Mouse (Mus musculus) hindbrain, embryonic 13.5 days (tissue): Measurements from ENCODE around the gene 9230112D13Rik. TPM values are rescaled to one million over a fixed set of nuclear protein-coding genes. Genes with fewer than 3 reads are reported as not detected.

Experiments used
- ATAC-seq: fragments of 200-750 bp; cut with Nextera tagmentation; 2 replicates; pipeline ENCODE4 v1.8.0; 2017; ENCODE audit warnings: moderate TSS enrichment; ENCODE audit not compliant: low FRiP score
- H3K27ac ChIP-seq: fragments of 300-500 bp; sonication (generic); 2 replicates; pipeline ENCODE4 v1.5.1; 2015; ENCODE audit warnings: inconsistent platforms, mild to moderate bottlenecking, moderate library complexity
- H3K27me3 ChIP-seq: fragments of 300-500 bp; sonication (generic); 2 replicates; pipeline ENCODE4 v1.6.1; 2015; ENCODE audit warnings: mild to moderate bottlenecking, inconsistent platforms
- H3K36me3 ChIP-seq: fragments of 300-500 bp; sonication (generic); 2 replicates; pipeline ENCODE4 v1.6.1; 2015; ENCODE audit warnings: mild to moderate bottlenecking, inconsistent platforms
- H3K4me1 ChIP-seq: fragments of 300-500 bp; sonication (generic); replicated peaks from 2 replicates; pipeline ENCODE4 v1.6.1; 2015; ENCODE audit warnings: inconsistent platforms
- H3K4me2 ChIP-seq: fragments of 300-500 bp; sonication (generic); 2 replicates; pipeline ENCODE4 v1.6.1; 2015; ENCODE audit warnings: inconsistent platforms, mild to moderate bottlenecking, moderate library complexity
- H3K4me3 ChIP-seq: fragments of 300-500 bp; sonication (generic); 2 replicates; pipeline ENCODE4 v1.5.1; 2015; ENCODE audit warnings: mild to moderate bottlenecking, inconsistent platforms
- H3K9ac ChIP-seq: fragments of 300-500 bp; sonication (generic); 2 replicates; pipeline ENCODE4 v1.6.1; 2015; ENCODE audit warnings: mild to moderate bottlenecking, inconsistent platforms
- H3K9me3 ChIP-seq: fragments of 300-500 bp; sonication (generic); 2 replicates; pipeline ENCODE4 v1.6.1; 2016; ENCODE audit warnings: inconsistent platforms
- WGBS: fragments of 180-500 bp; shearing (Covaris S2); methylation state at CpG from one replicate; pipeline ENCODE4 v1.1.7; 2015; 5-methylcytosine and 5-hydroxymethylcytosine counted together
- polyA plus RNA-seq: library from polyadenylated mRNA; unstranded; fragments of >200 nt; fragmentation: Nextera tagmentation; extraction: Ambion mirVana; gene quantifications from 2 replicates; pipeline ENCODE4 v1.2.1, GENCODE M21; 2015

Gene 9230112D13Rik
- polyA plus RNA-seq, 1 experiment from 2014 or later, result not detected

DNA sequence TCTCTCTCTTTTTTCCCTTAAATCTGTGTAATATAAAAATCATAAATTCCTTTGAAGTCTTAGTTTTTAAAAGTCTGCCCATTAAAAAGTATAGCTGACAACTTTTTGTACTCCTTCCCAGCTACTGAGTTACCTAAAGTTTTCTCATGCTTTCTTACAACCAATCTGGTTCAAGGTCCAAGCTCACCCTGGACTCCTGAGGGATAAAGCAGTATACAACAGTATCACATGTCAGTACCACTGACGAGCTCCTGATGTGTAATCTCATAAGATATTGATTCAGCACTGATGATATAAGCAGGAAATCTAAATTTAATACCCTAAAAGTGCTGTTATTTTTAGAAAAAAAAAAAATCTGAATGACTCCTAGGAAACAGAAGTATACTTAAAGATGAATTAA lies 31.6 kb downstream of the 9230112D13Rik start:
- H3K4me3 ChIP-seq, result no peak overlapping the region
- peaks cover 5% of the 10 kb centered on the region; the same call in 1 of the 2 replicates for H3K4me1 ChIP-seq
- no peaks in the 10 kb centered on the region for H3K27me3 ChIP-seq
- no peak overlapping the region for H3K9ac ChIP-seq
- H3K36me3 ChIP-seq, result no peaks in the 10 kb centered on the region
- H3K9me3 ChIP-seq, result no peaks in the 10 kb centered on the region
- ATAC-seq, result no peak
- no peak overlapping the region for H3K4me2 ChIP-seq
- 78% methylated on average over 1 of the region's 1 CpGs for WGBS
- no peak overlapping the region for H3K27ac ChIP-seq

GRCm38 (mm10) chr14:34489928-34490327 lies 32.7 kb downstream of the 9230112D13Rik start:
- no peak for ATAC-seq
- WGBS, result 80% methylated on average over 2 of the region's 2 CpGs
- Histone ChIP-seq H3K4me3 (no peak overlapping the region), H3K4me2 (no peak overlapping the region), H3K36me3 (no peaks in the 10 kb centered on the region), H3K4me1 (peaks cover 10% of the 10 kb centered on the region), H3K9ac (no peak overlapping the region), H3K27ac (no peak overlapping the region), H3K27me3 (no peaks in the 10 kb centered on the region), H3K9me3 (no peaks in the 10 kb centered on the region)

DNA sequence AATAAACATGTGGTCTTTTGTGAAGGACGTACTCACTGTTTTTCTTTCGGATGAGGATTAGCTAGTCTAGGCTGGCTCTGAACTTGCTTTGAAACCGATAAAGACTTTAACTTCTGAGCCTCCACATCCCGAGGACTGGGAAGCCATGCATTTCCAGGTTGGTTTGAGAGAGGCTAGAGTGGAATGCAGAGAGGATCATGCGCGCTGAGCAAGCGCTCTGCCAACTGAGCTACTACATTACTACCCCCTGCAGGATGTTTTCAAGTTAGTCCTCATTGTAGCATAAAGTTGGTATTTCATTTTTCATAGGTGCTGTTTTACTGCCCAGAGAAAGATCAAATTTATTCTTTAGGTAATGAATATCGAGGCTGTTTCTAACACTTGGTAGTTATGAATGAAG lies 36.4 kb downstream of the 9230112D13Rik start:
- no peak overlapping the region for H3K27ac ChIP-seq
- no peaks in the 10 kb centered on the region for H3K9me3 ChIP-seq
- no peak for ATAC-seq
- 72% methylated on average over 8 of the region's 8 CpGs for WGBS
- peaks cover 26% of the 10 kb centered on the region for H3K4me1 ChIP-seq
- H3K27me3 ChIP-seq, result no peaks in the 10 kb centered on the region
- H3K36me3 ChIP-seq, result no peaks in the 10 kb centered on the region
- H3K4me3 ChIP-seq, result no peak overlapping the region
- H3K9ac ChIP-seq, result no peak overlapping the region
- no peak overlapping the region for H3K4me2 ChIP-seq

DNA sequence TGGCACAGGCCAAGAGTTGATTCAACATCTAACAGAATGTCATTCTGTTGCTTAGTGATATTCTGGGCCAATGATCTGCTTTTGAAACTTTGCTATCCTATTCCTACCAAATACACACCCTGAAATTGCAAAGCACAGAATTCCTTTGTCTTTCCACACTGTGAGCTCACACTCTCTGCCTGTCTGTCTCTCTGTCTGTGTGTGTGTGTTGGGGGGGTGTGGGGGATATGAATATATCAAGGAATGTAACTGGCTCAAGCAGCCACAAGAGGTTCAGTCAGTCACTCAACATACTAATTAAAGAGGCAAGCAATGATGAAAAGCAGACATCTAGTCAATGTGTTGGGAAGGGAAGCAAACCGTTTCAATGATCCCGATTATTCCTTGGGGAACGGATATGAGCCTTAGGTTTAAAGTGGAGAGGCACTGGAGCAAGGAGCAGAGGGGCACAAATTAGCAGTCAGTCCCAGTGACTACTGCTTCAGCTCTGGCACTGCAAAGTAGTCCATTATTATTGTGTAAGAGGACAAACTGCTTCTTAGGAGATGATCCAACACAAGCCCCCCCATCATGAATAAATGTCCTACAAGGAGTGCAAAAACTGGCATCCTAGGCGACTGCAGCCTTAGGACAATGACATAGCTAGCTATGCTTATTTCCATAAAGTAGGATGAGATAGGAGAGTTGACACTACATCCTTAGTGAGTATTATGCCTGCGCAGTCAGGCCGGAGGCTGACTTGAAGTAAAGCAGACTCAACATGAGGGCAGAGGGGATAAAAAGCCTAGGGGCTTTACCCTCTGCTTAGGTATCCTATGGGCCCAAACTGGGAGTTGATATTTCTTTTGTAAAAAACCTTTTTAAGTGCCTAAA lies 38.9 kb downstream of the 9230112D13Rik start:
- no peak overlapping the region for H3K4me2 ChIP-seq
- 49% methylated on average over 6 of the region's 6 CpGs for WGBS
- ATAC-seq, result peak; percentile 76; the same call in 1 of the 2 replicates
- no peak overlapping the region for H3K4me3 ChIP-seq
- H3K9ac ChIP-seq, result no peak overlapping the region
- no peaks in the 10 kb centered on the region for H3K27me3 ChIP-seq
- no peaks in the 10 kb centered on the region for H3K9me3 ChIP-seq
- H3K4me1 ChIP-seq, result peaks cover 21% of the 10 kb centered on the region
- H3K36me3 ChIP-seq, result no peaks in the 10 kb centered on the region
- H3K27ac ChIP-seq, result peak overlapping the region; percentile 71

DNA sequence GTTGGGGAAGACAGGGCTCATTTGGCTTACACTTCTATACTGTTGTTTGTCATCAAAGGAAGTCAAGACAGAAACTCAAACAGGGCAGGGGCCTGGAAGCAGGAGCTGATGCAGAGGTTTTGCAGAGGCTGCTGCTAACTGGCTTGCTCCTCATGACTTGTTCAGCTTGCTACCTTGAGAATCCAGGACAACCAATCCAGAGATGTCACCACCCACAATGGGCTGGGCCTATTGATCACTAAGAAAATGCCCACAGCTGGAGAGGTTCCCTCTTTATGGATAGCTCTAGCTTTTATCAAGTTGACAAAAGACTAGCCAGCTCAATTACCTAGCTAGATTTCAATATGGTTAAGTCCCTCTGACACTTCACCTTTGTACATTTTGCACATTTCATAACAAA lies 51.0 kb downstream of the 9230112D13Rik start:
- H3K4me1 ChIP-seq, result no peaks in the 10 kb centered on the region
- ATAC-seq, result no peak
- H3K9ac ChIP-seq, result no peak overlapping the region
- no peak overlapping the region for H3K4me3 ChIP-seq
- H3K4me2 ChIP-seq, result no peak overlapping the region
- H3K27me3 ChIP-seq, result no peaks in the 10 kb centered on the region
- no peak overlapping the region for H3K27ac ChIP-seq
- H3K9me3 ChIP-seq, result no peaks in the 10 kb centered on the region
- no peaks in the 10 kb centered on the region for H3K36me3 ChIP-seq

DNA sequence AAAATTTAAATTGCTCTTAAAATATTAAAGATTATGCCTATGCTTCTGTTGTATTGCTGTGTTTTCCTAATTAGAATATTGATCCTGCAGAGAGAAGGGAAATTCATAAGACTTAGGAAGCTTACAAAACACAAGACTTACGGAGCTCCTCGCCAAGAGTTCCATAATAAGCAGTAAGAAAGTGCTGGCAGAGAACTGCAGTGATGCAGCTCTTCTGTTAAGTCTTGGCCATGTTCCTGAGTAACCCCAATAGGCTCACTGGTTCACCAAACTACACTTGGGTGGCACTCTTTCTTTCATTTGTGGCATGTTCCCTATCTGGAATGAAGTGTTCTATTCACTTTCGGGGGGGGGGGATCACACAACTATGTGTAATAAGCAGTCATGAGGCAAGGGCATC lies 56.3 kb downstream of the 9230112D13Rik start:
- no peak overlapping the region for H3K9ac ChIP-seq
- no peaks in the 10 kb centered on the region for H3K36me3 ChIP-seq
- 72% methylated on average over 3 of the region's 3 CpGs for WGBS
- no peak for ATAC-seq
- no peaks in the 10 kb centered on the region; the same call in 1 of the 2 replicates for H3K4me1 ChIP-seq
- H3K27ac ChIP-seq, result no peak overlapping the region
- H3K4me2 ChIP-seq, result no peak overlapping the region
- H3K4me3 ChIP-seq, result no peak overlapping the region
- H3K27me3 ChIP-seq, result no peaks in the 10 kb centered on the region
- H3K9me3 ChIP-seq, result no peaks in the 10 kb centered on the region

Other genes with a start within 250 kb of the 9230112D13Rik start
- 5.9 and 8.7 TPM in 2 replicates for gene Shld2, start 212.3 kb downstream of the 9230112D13Rik start, polyA plus RNA-seq
- gene Glud1, start 212.1 kb downstream of the 9230112D13Rik start, polyA plus RNA-seq, result 88.5 and 100.0 TPM in 2 replicates
- gene Fam25c, start 167.4 kb downstream of the 9230112D13Rik start, polyA plus RNA-seq, result not detected in 2 replicates
- 235 and 244 TPM in 2 replicates for gene Sncg, start 148.0 kb downstream of the 9230112D13Rik start, polyA plus RNA-seq
- gene Mmrn2, start 147.3 kb downstream of the 9230112D13Rik start, polyA plus RNA-seq, result 5.6 and 5.7 TPM in 2 replicates
- gene Bmpr1a, start 19.5 kb downstream of the 9230112D13Rik start, polyA plus RNA-seq, result 19.5 and 20.5 TPM in 2 replicates
- 0.50 and 0.56 TPM in 2 replicates for gene Ldb3, start 65.9 kb upstream of the 9230112D13Rik start, polyA plus RNA-seq
- gene Opn4, start 77.3 kb upstream of the 9230112D13Rik start, polyA plus RNA-seq, result not detected in 2 replicates
- 19.2 and 19.4 TPM in 2 replicates for gene Wapl, start 151.1 kb upstream of the 9230112D13Rik start, polyA plus RNA-seq